Mouse (Mus musculus): Measurements from ENCODE around the gene Hamp.

The Hamp gene

GRCm38 (mm10) chr7:30904042-30904441, 39.8 kb downstream of the Hamp start:
- no peak for DNase-seq

GRCm38 (mm10) chr7:30895217-30895616, 48.6 kb downstream of the Hamp start:
- no peak for DNase-seq

- DNase-seq: no peak
Observed at GRCm38 (mm10) chr7:30892515-30892914, 51.3 kb downstream of the Hamp start.

Data from right cerebral cortex, adult 18-20 months (tissue).